Mouse (Mus musculus): ENCODE data around the gene Gm20388. TPM values are rescaled to one million over a fixed set of nuclear protein-coding genes. Genes with fewer than 3 reads are reported as not detected.

Gene Gm20388
- polyA plus RNA-seq, 1 experiment from 2014 or later, result not detected

GRCm38 (mm10) chr8:120036111-120036510 is 125.5 kb downstream of the Gm20388 start:
- Histone ChIP-seq H3K4me3 (replicated peaks; ENCODE audit: low read length) (no peak overlapping the region), H3K4me1 (replicated peaks; ENCODE audit: control insufficient read depth, insufficient read depth, low read length) (no peaks in the 10 kb centered on the region), H3K36me3 (replicated peaks; ENCODE audit: control insufficient read depth, insufficient read depth) (no peaks in the 10 kb centered on the region), H3K27me3 (ENCODE audit: control insufficient read depth, insufficient read depth, low read length) (no peaks in the 10 kb centered on the region), H3K9me3 (ENCODE audit: control insufficient read depth, low read length) (no peaks in the 10 kb centered on the region), H3K4me2 (replicated peaks) (no peak overlapping the region), H3K9ac (no peak overlapping the region), H3K27ac (no peak overlapping the region)
- 36% methylated on average over 9 of the region's 9 CpGs for WGBS
- ATAC-seq (ENCODE audit: low FRiP score) (no peak), DNase-seq (ENCODE audit: low spot score) (no peak)

- H3K36me3 ChIP-seq (replicated peaks; ENCODE audit: control insufficient read depth, insufficient read depth), result no peaks in the 10 kb centered on the region
- ATAC-seq (ENCODE audit: low FRiP score) (no peak), DNase-seq (ENCODE audit: low spot score) (no peak)
- no peak overlapping the region for H3K27ac ChIP-seq
- 74% methylated on average over 4 of the region's 4 CpGs for WGBS
- H3K4me1 ChIP-seq (replicated peaks; ENCODE audit: control insufficient read depth, insufficient read depth, low read length), result no peaks in the 10 kb centered on the region
- no peaks in the 10 kb centered on the region for H3K27me3 ChIP-seq (ENCODE audit: control insufficient read depth, insufficient read depth, low read length)
- no peak overlapping the region for H3K9ac ChIP-seq
- H3K9me3 ChIP-seq (ENCODE audit: control insufficient read depth, low read length), result no peaks in the 10 kb centered on the region
- H3K4me2 ChIP-seq (replicated peaks), result no peak overlapping the region
- no peak overlapping the region for H3K4me3 ChIP-seq (replicated peaks; ENCODE audit: low read length)
These were observed 125.9 kb downstream of the Gm20388 start for GRCm38 (mm10) chr8:120036578-120036977.

DNA sequence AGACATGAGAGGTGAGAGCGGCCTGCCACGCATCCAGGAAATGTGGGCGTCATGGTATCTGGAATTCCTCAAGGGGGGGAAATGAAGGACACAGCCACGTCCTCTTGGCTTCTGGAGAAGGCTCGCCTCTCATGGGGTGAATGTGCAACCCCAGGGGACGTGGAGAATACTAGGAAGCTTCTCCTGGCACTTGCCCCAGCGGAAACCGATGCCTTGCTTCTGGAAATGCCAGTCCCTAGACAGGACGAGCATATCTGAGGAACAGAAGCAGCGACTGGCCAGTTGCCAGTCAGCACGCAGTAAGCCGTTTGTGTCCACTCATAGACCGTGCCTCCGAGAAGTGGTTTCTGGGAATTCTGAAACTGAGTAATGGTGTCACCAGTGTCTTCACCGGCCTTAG is 126.6 kb downstream of the Gm20388 start:
- H3K27ac ChIP-seq, result no peak overlapping the region
- no peaks in the 10 kb centered on the region for H3K36me3 ChIP-seq (replicated peaks; ENCODE audit: control insufficient read depth, insufficient read depth)
- H3K4me3 ChIP-seq (replicated peaks; ENCODE audit: low read length), result no peak overlapping the region
- 79% methylated on average over 15 of the region's 15 CpGs for WGBS
- ATAC-seq (ENCODE audit: low FRiP score) (no peak), DNase-seq (ENCODE audit: low spot score) (no peak)
- no peaks in the 10 kb centered on the region for H3K4me1 ChIP-seq (replicated peaks; ENCODE audit: control insufficient read depth, insufficient read depth, low read length)
- no peaks in the 10 kb centered on the region for H3K9me3 ChIP-seq (ENCODE audit: control insufficient read depth, low read length)
- H3K4me2 ChIP-seq (replicated peaks), result no peak overlapping the region
- no peaks in the 10 kb centered on the region for H3K27me3 ChIP-seq (ENCODE audit: control insufficient read depth, insufficient read depth, low read length)
- H3K9ac ChIP-seq, result no peak overlapping the region

DNA sequence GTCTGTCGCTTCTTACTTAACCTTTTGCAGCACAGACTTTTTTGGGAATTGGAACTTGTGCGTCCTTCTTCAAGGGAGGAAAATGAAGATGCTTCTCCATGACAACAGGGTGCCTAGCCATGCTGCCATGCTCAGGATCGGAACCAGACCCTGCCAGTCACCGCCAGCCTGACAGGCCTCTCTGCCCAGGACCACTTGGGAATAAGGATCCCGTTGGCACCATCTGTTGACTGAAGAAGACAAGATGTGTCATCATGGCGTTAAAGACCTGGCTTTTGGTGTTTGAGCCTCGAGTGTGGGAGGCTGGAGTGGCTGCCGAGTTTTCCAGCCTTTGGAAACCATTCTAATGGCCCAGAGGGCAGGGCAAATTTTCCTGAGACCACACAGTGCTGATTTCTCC is 127.0 kb downstream of the Gm20388 start:
- WGBS, result 79% methylated on average over 8 of the region's 8 CpGs
- Histone ChIP-seq H3K9ac (no peak overlapping the region), H3K9me3 (ENCODE audit: control insufficient read depth, low read length) (no peaks in the 10 kb centered on the region), H3K27me3 (ENCODE audit: control insufficient read depth, insufficient read depth, low read length) (no peaks in the 10 kb centered on the region), H3K27ac (no peak overlapping the region), H3K36me3 (replicated peaks; ENCODE audit: control insufficient read depth, insufficient read depth) (no peaks in the 10 kb centered on the region), H3K4me2 (replicated peaks) (no peak overlapping the region), H3K4me1 (replicated peaks; ENCODE audit: control insufficient read depth, insufficient read depth, low read length) (no peaks in the 10 kb centered on the region), H3K4me3 (replicated peaks; ENCODE audit: low read length) (no peak overlapping the region)
- ATAC-seq (ENCODE audit: low FRiP score), result no peak
- no peak for DNase-seq (ENCODE audit: low spot score)

GRCm38 (mm10) chr8:120038741-120039140 is 128.1 kb downstream of the Gm20388 start:
- no peak for DNase-seq (ENCODE audit: low spot score)
- Histone ChIP-seq H3K36me3 (replicated peaks; ENCODE audit: control insufficient read depth, insufficient read depth) (no peaks in the 10 kb centered on the region), H3K27me3 (ENCODE audit: control insufficient read depth, insufficient read depth, low read length) (no peaks in the 10 kb centered on the region), H3K9ac (no peak overlapping the region), H3K9me3 (ENCODE audit: control insufficient read depth, low read length) (no peaks in the 10 kb centered on the region), H3K4me3 (replicated peaks; ENCODE audit: low read length) (no peak overlapping the region), H3K4me1 (replicated peaks; ENCODE audit: control insufficient read depth, insufficient read depth, low read length) (no peaks in the 10 kb centered on the region), H3K27ac (no peak overlapping the region), H3K4me2 (replicated peaks) (no peak overlapping the region)
- ATAC-seq (ENCODE audit: low FRiP score), result no peak
- WGBS, result 91% methylated on average over 12 of the region's 12 CpGs

DNA sequence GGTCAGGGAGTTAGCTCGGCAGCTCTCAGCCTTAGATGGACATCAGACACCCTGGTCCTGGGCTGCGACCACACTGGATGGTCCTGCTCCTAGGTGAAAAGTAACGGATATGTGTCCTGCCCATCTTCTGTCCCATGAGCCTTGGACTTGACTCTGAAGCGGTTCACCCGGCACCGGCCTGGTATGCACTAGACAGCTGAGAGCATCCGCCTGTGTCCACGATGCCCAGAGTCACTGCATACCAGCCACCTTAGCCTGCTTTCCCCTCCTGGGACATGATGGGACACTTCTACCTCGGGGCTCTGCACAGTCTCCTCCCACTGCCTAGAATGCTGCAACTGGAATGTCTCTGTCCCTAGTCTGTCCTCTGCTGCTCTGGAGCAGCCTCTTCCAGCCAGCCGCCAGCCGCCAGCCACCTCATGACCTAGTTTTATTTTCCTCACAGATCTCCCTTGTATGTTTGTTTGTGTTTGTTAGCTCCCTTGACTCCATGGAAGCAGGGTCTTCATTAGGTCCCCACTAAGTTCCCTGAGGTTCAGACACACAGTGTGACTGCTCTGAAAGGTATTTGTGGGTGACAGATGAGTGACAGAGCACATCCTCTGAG is 128.8 kb downstream of the Gm20388 start:
- Histone ChIP-seq H3K4me3 (replicated peaks; ENCODE audit: low read length) (no peak overlapping the region), H3K27ac (no peak overlapping the region), H3K4me1 (replicated peaks; ENCODE audit: control insufficient read depth, insufficient read depth, low read length) (no peaks in the 10 kb centered on the region), H3K9ac (no peak overlapping the region), H3K4me2 (replicated peaks) (no peak overlapping the region), H3K27me3 (ENCODE audit: control insufficient read depth, insufficient read depth, low read length) (no peaks in the 10 kb centered on the region), H3K9me3 (ENCODE audit: control insufficient read depth, low read length) (no peaks in the 10 kb centered on the region), H3K36me3 (replicated peaks; ENCODE audit: control insufficient read depth, insufficient read depth) (no peaks in the 10 kb centered on the region)
- 86% methylated on average over 11 of the region's 11 CpGs for WGBS
- DNase-seq (ENCODE audit: low spot score) (no peak), ATAC-seq (ENCODE audit: low FRiP score) (no peak)

DNA sequence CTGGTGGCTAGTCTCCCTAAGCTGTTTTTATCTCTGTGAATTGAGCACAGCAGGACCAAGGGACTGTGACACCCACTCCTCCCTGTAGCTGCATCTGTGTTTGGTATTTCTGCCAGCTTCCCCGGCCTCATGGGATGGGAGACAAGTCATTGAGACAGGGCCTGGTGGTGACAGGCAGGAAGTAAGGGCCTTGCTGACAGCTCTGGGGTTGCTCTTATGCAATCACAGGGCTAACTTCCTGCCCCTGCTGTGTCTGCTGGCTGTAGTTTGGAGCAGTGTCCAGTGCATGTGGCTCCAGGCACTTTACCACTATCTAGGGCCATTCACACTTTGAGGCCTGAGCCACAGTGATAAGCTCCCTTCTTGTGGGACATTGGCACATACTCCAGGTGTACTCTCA is 130.2 kb downstream of the Gm20388 start:
- DNase-seq (ENCODE audit: low spot score) (no peak), ATAC-seq (ENCODE audit: low FRiP score) (no peak)
- Histone ChIP-seq H3K36me3 (replicated peaks; ENCODE audit: control insufficient read depth, insufficient read depth) (no peaks in the 10 kb centered on the region), H3K9me3 (ENCODE audit: control insufficient read depth, low read length) (no peaks in the 10 kb centered on the region), H3K4me3 (replicated peaks; ENCODE audit: low read length) (no peak overlapping the region), H3K4me2 (replicated peaks) (no peak overlapping the region), H3K9ac (no peak overlapping the region), H3K27ac (no peak overlapping the region), H3K4me1 (replicated peaks; ENCODE audit: control insufficient read depth, insufficient read depth, low read length) (no peaks in the 10 kb centered on the region), H3K27me3 (ENCODE audit: control insufficient read depth, insufficient read depth, low read length) (no peaks in the 10 kb centered on the region)
- WGBS, result 82% methylated on average over 1 of the region's 1 CpGs

GRCm38 (mm10) chr8:120042542-120043312 is 132.1 kb downstream of the Gm20388 start:
- no peak overlapping the region for H3K27ac ChIP-seq
- no peak overlapping the region for H3K4me3 ChIP-seq (replicated peaks; ENCODE audit: low read length)
- 85% methylated on average over 10 of the region's 10 CpGs for WGBS
- no peaks in the 10 kb centered on the region for H3K36me3 ChIP-seq (replicated peaks; ENCODE audit: control insufficient read depth, insufficient read depth)
- DNase-seq (ENCODE audit: low spot score), result no peak
- no peak overlapping the region for H3K9ac ChIP-seq
- H3K4me2 ChIP-seq (replicated peaks), result no peak overlapping the region
- H3K27me3 ChIP-seq (ENCODE audit: control insufficient read depth, insufficient read depth, low read length), result no peaks in the 10 kb centered on the region
- no peak for ATAC-seq (ENCODE audit: low FRiP score)
- H3K9me3 ChIP-seq (ENCODE audit: control insufficient read depth, low read length), result no peaks in the 10 kb centered on the region
- H3K4me1 ChIP-seq (replicated peaks; ENCODE audit: control insufficient read depth, insufficient read depth, low read length), result no peaks in the 10 kb centered on the region; the same call in 1 of the 2 replicates

DNA sequence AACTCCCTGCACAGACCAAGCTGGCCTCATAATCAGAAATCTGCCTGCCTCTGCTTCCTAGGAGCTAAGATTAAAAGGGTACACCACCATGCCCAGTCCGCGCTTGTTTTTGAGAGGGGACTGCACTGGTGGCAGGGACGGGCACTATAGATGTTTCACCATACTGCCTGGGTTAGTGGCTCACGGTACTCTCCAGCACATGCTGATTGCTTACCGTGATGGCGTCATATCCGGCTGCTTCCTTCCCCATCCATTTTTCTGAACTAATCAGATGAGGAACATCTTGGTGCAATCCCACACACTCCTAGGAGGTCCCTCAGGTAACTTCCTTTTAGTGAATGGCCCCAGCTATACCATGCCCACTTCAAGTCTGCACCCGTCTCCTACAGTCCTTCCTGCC is 134.3 kb downstream of the Gm20388 start:
- Histone ChIP-seq H3K27me3 (ENCODE audit: control insufficient read depth, insufficient read depth, low read length) (no peaks in the 10 kb centered on the region), H3K27ac (no peak overlapping the region), H3K4me1 (replicated peaks; ENCODE audit: control insufficient read depth, insufficient read depth, low read length) (no peaks in the 10 kb centered on the region; the same call in 1 of the 2 replicates), H3K36me3 (replicated peaks; ENCODE audit: control insufficient read depth, insufficient read depth) (no peaks in the 10 kb centered on the region), H3K4me2 (replicated peaks) (no peak overlapping the region), H3K9ac (no peak overlapping the region), H3K9me3 (ENCODE audit: control insufficient read depth, low read length) (no peaks in the 10 kb centered on the region), H3K4me3 (replicated peaks; ENCODE audit: low read length) (no peak overlapping the region)
- no peak for ATAC-seq (ENCODE audit: low FRiP score)
- no peak for DNase-seq (ENCODE audit: low spot score)
- WGBS, result 92% methylated on average over 8 of the region's 8 CpGs
